Mouse (Mus musculus): ENCODE results near the gene Ptov1. TPM values are rescaled to one million over a fixed set of nuclear protein-coding genes. Genes with fewer than 3 reads are reported as not detected.

The Ptov1 gene
- polyA plus RNA-seq, 1 experiment from 2014 or later = 307 TPM

DNA sequence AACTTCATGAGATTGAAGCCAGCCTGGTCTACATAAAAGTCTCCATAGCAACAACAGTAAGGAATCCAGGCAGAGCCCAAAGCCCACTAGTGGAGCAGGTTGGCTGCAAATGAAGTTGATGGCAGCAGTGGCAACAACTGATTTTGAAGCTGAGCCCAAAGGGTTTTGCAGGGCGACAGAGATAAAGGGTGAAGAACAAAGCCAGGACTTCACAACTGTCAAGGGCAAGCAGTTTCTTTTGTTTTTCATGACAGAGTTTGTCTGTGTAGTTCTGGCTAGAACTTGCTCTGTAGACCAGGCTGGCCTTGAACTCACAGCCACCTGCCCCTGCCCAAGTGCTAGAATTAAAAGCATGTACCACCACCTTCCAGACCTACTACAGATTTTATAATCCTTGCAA is 1.6 kb upstream of the Ptov1 start:
- no peaks in the 10 kb centered on the region for H3K27me3 ChIP-seq (ENCODE audit: control insufficient read depth, insufficient read depth, low read depth, low read length)
- H3K4me3 ChIP-seq (ENCODE audit: low read length) = no peak overlapping the region
- no peaks in the 10 kb centered on the region for H3K36me3 ChIP-seq (ENCODE audit: control insufficient read depth, insufficient read depth, low read length)
- WGBS = 82% methylated on average over 1 of the region's 1 CpGs
- no peak for ATAC-seq (ENCODE audit: low read depth)
- H3K4me2 ChIP-seq (ENCODE audit: low read depth, low read length) = no peak overlapping the region
- no peak overlapping the region for H3K9ac ChIP-seq (ENCODE audit: low read length)
- no peaks in the 10 kb centered on the region for H3K9me3 ChIP-seq (ENCODE audit: control insufficient read depth, low read length)
- no peak overlapping the region for H3K27ac ChIP-seq (ENCODE audit: low read length)
- H3K4me1 ChIP-seq (replicated peaks; ENCODE audit: control insufficient read depth, insufficient read depth, low read length) = peaks cover 35% of the 10 kb centered on the region

GRCm38 (mm10) chr7:44870614-44871013 is 1.0 kb upstream of the Ptov1 start:
- H3K9me3 ChIP-seq (ENCODE audit: control insufficient read depth, low read length) = no peaks in the 10 kb centered on the region
- 80% methylated on average over 6 of the region's 6 CpGs for whole genome bisulfite sequencing
- no peaks in the 10 kb centered on the region for H3K27me3 ChIP-seq (ENCODE audit: control insufficient read depth, insufficient read depth, low read depth, low read length)
- H3K27ac ChIP-seq (ENCODE audit: low read length) = peak overlapping the region; percentile 100
- peaks cover 40% of the 10 kb centered on the region for H3K4me1 ChIP-seq (replicated peaks; ENCODE audit: control insufficient read depth, insufficient read depth, low read length)
- no peak for ATAC-seq (ENCODE audit: low read depth)
- H3K4me3 ChIP-seq (ENCODE audit: low read length) = peak overlapping the region; percentile 96
- H3K9ac ChIP-seq (ENCODE audit: low read length) = peak overlapping the region; percentile 100
- H3K36me3 ChIP-seq (ENCODE audit: control insufficient read depth, insufficient read depth, low read length) = 0 out of 2 replicates have a peak, but pooled peaks cover 2% of the 10 kb centered on the region
- H3K4me2 ChIP-seq (ENCODE audit: low read depth, low read length) = peak overlapping the region; percentile 65

GRCm38 (mm10) chr7:44868919-44869696 is 480 bp downstream of the Ptov1 start:
- H3K4me1 ChIP-seq (replicated peaks; ENCODE audit: control insufficient read depth, insufficient read depth, low read length) = peaks cover 52% of the 10 kb centered on the region
- peak; percentile 65 for ATAC-seq (ENCODE audit: low read depth)

GRCm38 (mm10) chr7:44868465-44868864 is 1.1 kb downstream of the Ptov1 start:
- peak; percentile 13; the same call in 1 of the 2 replicates for ATAC-seq (ENCODE audit: low read depth)
- 3% methylated on average over 16 of the region's 16 CpGs for WGBS
- peak overlapping the region; percentile 65 for H3K4me2 ChIP-seq (ENCODE audit: low read depth, low read length)
- H3K9ac ChIP-seq (ENCODE audit: low read length) = peak overlapping the region; percentile 100
- H3K27ac ChIP-seq (ENCODE audit: low read length) = peak overlapping the region; percentile 100
- peaks cover 23% of the 10 kb centered on the region for H3K36me3 ChIP-seq (ENCODE audit: control insufficient read depth, insufficient read depth, low read length)
- H3K27me3 ChIP-seq (ENCODE audit: control insufficient read depth, insufficient read depth, low read depth, low read length) = no peaks in the 10 kb centered on the region
- H3K4me1 ChIP-seq (replicated peaks; ENCODE audit: control insufficient read depth, insufficient read depth, low read length) = peaks cover 52% of the 10 kb centered on the region
- no peaks in the 10 kb centered on the region for H3K9me3 ChIP-seq (ENCODE audit: control insufficient read depth, low read length)
- peak overlapping the region; percentile 96 for H3K4me3 ChIP-seq (ENCODE audit: low read length)

More at GRCm38 (mm10) chr7:44868919-44869696, 480 bp downstream of the Ptov1 start:
- peak overlapping the region; percentile 100 for H3K27ac ChIP-seq (ENCODE audit: low read length)
- H3K36me3 ChIP-seq (ENCODE audit: control insufficient read depth, insufficient read depth, low read length) = peaks cover 16% of the 10 kb centered on the region
- no peaks in the 10 kb centered on the region for H3K9me3 ChIP-seq (ENCODE audit: control insufficient read depth, low read length)
- WGBS = under 1% methylated on average over 81 of the region's 108 CpGs
- H3K9ac ChIP-seq (ENCODE audit: low read length) = peak overlapping the region; percentile 100
- H3K4me2 ChIP-seq (ENCODE audit: low read depth, low read length) = peak overlapping the region; percentile 65
- H3K27me3 ChIP-seq (ENCODE audit: control insufficient read depth, insufficient read depth, low read depth, low read length) = no peaks in the 10 kb centered on the region
- H3K4me3 ChIP-seq (ENCODE audit: low read length) = peak overlapping the region; percentile 96

- H3K9ac ChIP-seq (ENCODE audit: low read length) = peak overlapping the region; percentile 100
- H3K27me3 ChIP-seq (ENCODE audit: control insufficient read depth, insufficient read depth, low read depth, low read length) = no peaks in the 10 kb centered on the region
- H3K9me3 ChIP-seq (ENCODE audit: control insufficient read depth, low read length) = no peaks in the 10 kb centered on the region
- 20% methylated on average over 9 of the region's 9 CpGs for WGBS
- ATAC-seq (ENCODE audit: low read depth) = no peak
- H3K27ac ChIP-seq (ENCODE audit: low read length) = peak overlapping the region; percentile 70
- peak overlapping the region; percentile 96 for H3K4me3 ChIP-seq (ENCODE audit: low read length)
- H3K36me3 ChIP-seq (ENCODE audit: control insufficient read depth, insufficient read depth, low read length) = peaks cover 29% of the 10 kb centered on the region
- peak overlapping the region; percentile 65 for H3K4me2 ChIP-seq (ENCODE audit: low read depth, low read length)
- peaks cover 47% of the 10 kb centered on the region for H3K4me1 ChIP-seq (replicated peaks; ENCODE audit: control insufficient read depth, insufficient read depth, low read length)
These were observed 1.8 kb downstream of the Ptov1 start for GRCm38 (mm10) chr7:44867802-44868201.

DNA sequence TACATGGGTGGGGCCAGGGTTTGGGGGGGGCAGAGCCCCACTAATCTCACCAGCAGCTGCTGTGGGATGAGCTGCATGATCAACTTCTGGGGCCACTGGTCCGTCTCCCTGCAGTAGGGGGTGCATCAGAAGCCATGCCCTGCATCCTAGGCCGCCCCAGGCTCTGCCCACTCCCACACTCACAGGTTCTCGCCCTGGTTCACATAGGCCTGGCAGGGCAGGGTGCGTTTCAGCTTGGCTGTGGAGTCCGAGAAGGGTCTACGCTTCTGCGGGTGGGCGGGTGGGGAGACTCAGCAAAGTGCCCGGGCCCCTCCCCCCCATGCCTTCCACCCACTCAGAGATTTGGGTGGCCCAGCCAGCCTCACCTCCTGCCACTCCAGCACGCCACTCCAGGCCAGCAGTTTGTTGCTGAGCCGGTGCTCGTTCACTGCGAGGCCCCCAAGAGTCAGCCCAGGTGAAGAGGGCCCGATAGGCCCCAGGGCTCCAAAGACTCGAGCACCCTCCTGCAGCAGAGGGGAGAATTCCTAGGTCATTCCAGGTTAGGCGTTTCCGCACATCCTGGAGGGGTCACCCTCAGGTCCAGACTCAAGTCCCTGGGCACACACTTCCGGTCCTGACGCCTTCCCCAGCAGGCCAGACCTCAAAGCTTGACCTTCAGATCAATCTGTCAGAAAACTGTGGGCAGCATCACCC is 2.4 kb downstream of the Ptov1 start:
- H3K27ac ChIP-seq (ENCODE audit: low read length) = peak overlapping the region; percentile 70
- H3K36me3 ChIP-seq (ENCODE audit: control insufficient read depth, insufficient read depth, low read length) = peaks cover 35% of the 10 kb centered on the region
- H3K9ac ChIP-seq (ENCODE audit: low read length) = peak overlapping the region; percentile 100
- no peaks in the 10 kb centered on the region for H3K27me3 ChIP-seq (ENCODE audit: control insufficient read depth, insufficient read depth, low read depth, low read length)
- H3K4me2 ChIP-seq (ENCODE audit: low read depth, low read length) = peak overlapping the region; percentile 65
- peaks cover 47% of the 10 kb centered on the region for H3K4me1 ChIP-seq (replicated peaks; ENCODE audit: control insufficient read depth, insufficient read depth, low read length)
- WGBS = 33% methylated on average over 19 of the region's 19 CpGs
- no peak for ATAC-seq (ENCODE audit: low read depth)
- H3K4me3 ChIP-seq (ENCODE audit: low read length) = peak overlapping the region; percentile 96
- no peaks in the 10 kb centered on the region for H3K9me3 ChIP-seq (ENCODE audit: control insufficient read depth, low read length)

DNA sequence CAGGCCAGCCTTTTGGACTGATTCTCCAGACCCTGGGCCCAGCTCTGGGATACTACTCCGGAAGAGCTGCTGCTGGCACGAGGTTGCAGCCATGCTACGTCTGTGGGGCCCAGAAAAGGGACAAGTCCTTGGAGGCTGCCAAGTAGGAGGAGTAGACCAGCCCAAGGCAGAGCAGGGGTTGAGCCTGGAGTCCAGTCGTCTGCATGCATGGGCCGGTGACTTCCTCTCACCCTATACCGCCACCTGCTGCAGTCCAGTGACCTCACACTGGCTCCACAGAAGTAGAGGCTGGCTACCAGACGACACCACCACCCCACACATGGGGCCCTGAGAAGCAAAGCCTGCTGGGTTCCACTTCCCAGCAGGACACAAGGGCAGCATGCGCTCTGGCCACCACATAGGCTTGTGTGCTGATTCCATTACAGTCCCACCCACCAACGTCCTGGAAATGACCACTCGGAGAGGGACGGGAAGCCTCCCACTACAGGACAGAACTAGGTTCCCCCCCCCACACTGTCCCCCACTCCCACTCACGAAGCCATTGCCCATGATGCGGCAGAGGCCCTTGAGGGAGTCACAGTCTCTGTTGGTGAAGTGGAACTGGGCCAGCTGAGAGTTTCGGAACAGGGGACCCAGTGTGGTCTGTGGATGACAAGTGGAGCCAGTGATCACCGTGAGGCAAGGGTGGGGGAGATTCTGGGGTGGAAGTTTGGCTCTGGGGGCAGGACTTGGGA is 3.1 kb downstream of the Ptov1 start:
- no peaks in the 10 kb centered on the region for H3K9me3 ChIP-seq (ENCODE audit: control insufficient read depth, low read length)
- peak overlapping the region; percentile 100 for H3K9ac ChIP-seq (ENCODE audit: low read length)
- no peaks in the 10 kb centered on the region for H3K27me3 ChIP-seq (ENCODE audit: control insufficient read depth, insufficient read depth, low read depth, low read length)
- H3K4me3 ChIP-seq (ENCODE audit: low read length) = peak overlapping the region; percentile 12
- 36% methylated on average over 15 of the region's 15 CpGs for WGBS
- H3K27ac ChIP-seq (ENCODE audit: low read length) = peak overlapping the region; percentile 70
- H3K4me2 ChIP-seq (ENCODE audit: low read depth, low read length) = peak overlapping the region; percentile 65
- H3K36me3 ChIP-seq (ENCODE audit: control insufficient read depth, insufficient read depth, low read length) = peaks cover 35% of the 10 kb centered on the region
- peaks cover 47% of the 10 kb centered on the region for H3K4me1 ChIP-seq (replicated peaks; ENCODE audit: control insufficient read depth, insufficient read depth, low read length)
- peak; percentile 17 for ATAC-seq (ENCODE audit: low read depth)

GRCm38 (mm10) chr7:44864595-44865542 is 4.7 kb downstream of the Ptov1 start:
- no peak overlapping the region for H3K4me3 ChIP-seq (ENCODE audit: low read length)
- no peaks in the 10 kb centered on the region for H3K27me3 ChIP-seq (ENCODE audit: control insufficient read depth, insufficient read depth, low read depth, low read length)
- no peak overlapping the region for H3K4me2 ChIP-seq (ENCODE audit: low read depth, low read length)
- ATAC-seq (ENCODE audit: low read depth) = no peak
- no peaks in the 10 kb centered on the region for H3K9me3 ChIP-seq (ENCODE audit: control insufficient read depth, low read length)
- H3K4me1 ChIP-seq (replicated peaks; ENCODE audit: control insufficient read depth, insufficient read depth, low read length) = peaks cover 46% of the 10 kb centered on the region
- 69% methylated on average over 24 of the region's 24 CpGs for WGBS
- peaks cover 35% of the 10 kb centered on the region for H3K36me3 ChIP-seq (ENCODE audit: control insufficient read depth, insufficient read depth, low read length)
- no peak overlapping the region for H3K9ac ChIP-seq (ENCODE audit: low read length)
- peak overlapping the region; percentile 38 for H3K27ac ChIP-seq (ENCODE audit: low read length)
